Mouse (Mus musculus) thymus, adult 2 months (tissue): Measurements from ENCODE around the gene Btbd9.

Experiments
- CTCF ChIP-seq: fragments of 200-500 bp; IDR thresholded peaks from 2 replicates; pipeline ENCODE4 v1.5.1; 2012; ENCODE audit warnings: mild to moderate bottlenecking, control low read depth, low read length, moderate library complexity, borderline replicate concordance; ENCODE audit not compliant: control insufficient read depth, poor library complexity, insufficient read depth; ENCODE audit errors: extremely low read depth
- POLR2A ChIP-seq: fragments of 200-500 bp; IDR thresholded peaks from 2 replicates; pipeline ENCODE4 v1.6.1; 2012; ENCODE audit warnings: mild to moderate bottlenecking, low read length, control low read depth, moderate library complexity; ENCODE audit not compliant: control insufficient read depth, poor library complexity, insufficient read depth; ENCODE audit errors: extremely low read depth

GRCm38 (mm10) chr17:30259938-30260337 lies 316.4 kb downstream of the Btbd9 start:
- TF ChIP-seq CTCF, result no peak
- TF ChIP-seq POLR2A, result no peak
